Mouse (Mus musculus) heart, postnatal 4 days (tissue): ENCODE measurements around the gene Samd8. TPM values are rescaled to one million over a fixed set of nuclear protein-coding genes. Genes with fewer than 3 reads are reported as not detected.

ENCODE experiments used
- DNase-seq: peaks from one replicate; pipeline ENCODE4 v3.0.0; 2021
- total RNA-seq, 2 experiments: library from RNA; stranded (reverse); gene quantifications; 2 replicates each; pipeline ENCODE4 v1.2.3; 2021

The Samd8 gene
- total RNA-seq, result 10 to 100 TPM; 26.1 to 27.4 TPM

GRCm38 (mm10) chr14:21750008-21750880, at the start of gene Samd8:
TSS of gene Samd8 (plus strand) at chr14:21750531.
- peak; percentile 88 for DNase-seq

DNA sequence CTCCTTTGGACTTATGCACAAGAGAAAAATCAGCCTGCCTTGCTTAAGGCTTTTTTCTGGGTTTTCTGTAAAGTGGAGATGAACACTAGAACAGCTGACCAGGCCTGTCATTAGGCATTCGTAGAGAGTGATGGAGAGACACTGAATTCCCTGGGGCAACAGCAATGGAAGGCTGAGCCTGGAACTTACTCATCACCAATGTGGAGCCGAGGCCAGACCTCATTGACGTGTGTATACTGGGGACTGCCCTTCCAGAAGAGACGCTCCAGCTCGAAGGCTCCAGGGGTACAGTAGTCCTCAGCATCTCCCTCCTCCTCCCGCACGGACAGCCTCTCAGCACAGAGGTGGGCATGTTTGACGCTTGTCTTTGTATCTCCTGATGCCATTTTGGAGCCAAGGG, 47.6 kb upstream of the Samd8 start:
- no peak for DNase-seq

DNA sequence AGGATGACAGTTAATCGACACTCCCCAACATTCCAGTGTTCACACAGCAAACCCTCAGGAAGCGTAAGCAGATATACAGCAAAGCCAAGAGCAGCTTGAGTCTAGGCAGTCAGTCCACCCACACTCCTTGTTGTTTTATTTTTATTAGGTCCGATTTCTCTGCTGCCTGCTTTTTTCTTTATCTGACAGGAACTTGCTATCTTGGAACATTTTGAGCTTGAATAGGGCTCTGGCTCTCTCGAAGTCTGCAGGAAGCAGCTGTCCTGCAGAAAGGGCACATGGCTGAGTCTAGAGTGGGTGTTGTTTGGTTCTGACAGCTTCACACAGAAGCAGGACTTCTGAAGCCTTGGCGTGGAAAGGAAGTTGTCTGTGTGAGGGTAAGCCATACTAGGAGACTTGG, 47.1 kb upstream of the Samd8 start:
- DNase-seq, result no peak

DNA sequence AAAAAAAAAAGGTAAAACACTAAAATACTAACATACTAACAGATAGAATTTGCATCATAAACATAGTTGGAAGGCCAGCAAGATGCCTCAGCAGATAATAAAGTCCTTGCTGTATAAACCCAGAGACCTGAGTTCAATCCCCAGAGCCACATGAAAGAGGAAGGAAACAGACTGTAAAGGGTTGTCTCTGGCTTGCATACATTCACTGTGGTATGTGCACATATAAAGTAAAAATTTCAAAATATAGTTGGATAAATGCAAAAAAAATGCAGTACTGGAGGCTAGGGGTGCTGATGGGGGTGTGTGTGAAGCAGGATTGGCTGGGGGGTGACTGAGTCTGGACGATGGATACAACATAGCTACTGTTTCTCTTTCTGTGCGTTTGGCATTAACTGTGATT, 44.9 kb upstream of the Samd8 start:
- DNase-seq, result no peak

GRCm38 (mm10) chr14:21706759-21707571, 43.4 kb upstream of the Samd8 start:
- peak; percentile 59 for DNase-seq

GRCm38 (mm10) chr14:21709545-21709944, 40.8 kb upstream of the Samd8 start:
- DNase-seq, result no peak

DNA sequence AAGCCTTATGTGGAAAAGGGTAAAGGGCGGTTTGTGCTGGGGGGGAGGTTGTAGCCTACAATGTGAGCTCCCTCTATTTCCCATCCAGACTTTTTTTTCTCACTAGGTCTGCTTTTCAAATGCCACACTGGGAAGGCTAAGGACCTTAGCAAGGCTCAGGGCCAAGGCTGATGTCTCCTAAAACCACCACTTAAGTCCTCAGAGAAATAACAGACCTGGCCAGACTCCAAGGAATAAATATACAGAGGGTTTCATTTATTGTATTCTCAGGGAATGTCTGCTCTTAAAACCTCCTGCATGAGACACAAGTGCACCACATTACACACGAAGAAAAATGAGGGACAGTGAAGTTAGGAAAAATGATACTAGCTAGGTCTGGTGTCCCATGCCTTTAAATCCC, 39.1 kb upstream of the Samd8 start:
- no peak for DNase-seq

DNA sequence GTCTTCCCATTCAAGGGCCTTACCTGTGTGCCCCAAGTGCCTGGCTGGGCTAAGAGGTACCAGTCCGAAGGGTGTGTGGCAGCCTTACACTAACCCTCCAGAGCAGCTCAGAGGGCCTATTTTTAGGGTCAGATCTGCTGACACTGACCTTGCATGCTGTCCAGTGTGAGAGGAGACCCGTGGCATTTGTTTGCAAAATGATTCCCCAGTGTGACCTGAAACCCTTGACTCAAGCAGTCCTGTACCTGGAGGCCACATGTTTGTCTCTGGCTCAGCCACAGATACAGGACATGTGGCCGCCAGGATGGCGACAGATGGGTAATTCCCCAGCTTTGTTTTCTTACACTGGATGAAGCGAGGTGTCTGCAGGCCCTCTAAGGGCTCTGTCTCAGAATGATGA, 35.8 kb upstream of the Samd8 start, which contains the start of gene Dupd1:
Gene Dupd1, minus strand, starts transcription at position 91 of the 400 bp plus-strand sequence.
- DNase-seq, result no peak

DNA sequence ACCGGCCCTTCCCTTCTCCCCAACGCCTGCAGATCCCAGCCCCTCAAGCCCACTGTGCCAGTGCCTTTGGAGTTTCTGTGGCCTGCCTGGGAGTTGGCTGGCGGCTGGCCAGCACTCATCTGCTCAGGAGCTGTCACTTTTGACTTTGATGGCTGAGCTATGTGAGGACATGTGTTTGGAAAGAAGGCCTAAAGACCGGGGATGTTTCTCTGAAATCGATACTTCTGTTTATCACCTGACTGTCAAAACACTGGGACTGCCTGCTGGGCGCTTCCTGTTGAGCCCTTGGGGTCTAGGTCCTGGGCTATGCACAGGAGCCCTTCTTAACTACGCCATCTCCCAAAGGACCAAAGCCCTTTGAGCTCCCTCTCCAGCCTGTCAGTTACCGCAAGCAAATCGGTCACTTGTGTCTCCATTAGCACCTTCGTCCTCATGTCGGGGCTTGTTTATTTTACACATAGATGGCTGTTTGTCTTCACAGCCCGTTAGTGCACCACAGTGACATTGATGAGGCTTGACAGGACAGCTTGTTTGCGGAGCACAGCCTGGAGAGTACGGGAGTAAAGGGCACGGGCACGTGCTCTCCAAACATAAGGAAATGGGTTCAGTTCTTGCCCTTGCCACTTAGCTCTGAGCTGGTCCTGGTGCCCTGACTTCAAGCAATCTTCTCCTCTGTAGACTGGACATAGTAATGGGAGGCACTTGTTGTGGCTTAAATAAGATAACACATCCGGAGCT, 30.5 kb upstream of the Samd8 start:
- no peak for DNase-seq

DNA sequence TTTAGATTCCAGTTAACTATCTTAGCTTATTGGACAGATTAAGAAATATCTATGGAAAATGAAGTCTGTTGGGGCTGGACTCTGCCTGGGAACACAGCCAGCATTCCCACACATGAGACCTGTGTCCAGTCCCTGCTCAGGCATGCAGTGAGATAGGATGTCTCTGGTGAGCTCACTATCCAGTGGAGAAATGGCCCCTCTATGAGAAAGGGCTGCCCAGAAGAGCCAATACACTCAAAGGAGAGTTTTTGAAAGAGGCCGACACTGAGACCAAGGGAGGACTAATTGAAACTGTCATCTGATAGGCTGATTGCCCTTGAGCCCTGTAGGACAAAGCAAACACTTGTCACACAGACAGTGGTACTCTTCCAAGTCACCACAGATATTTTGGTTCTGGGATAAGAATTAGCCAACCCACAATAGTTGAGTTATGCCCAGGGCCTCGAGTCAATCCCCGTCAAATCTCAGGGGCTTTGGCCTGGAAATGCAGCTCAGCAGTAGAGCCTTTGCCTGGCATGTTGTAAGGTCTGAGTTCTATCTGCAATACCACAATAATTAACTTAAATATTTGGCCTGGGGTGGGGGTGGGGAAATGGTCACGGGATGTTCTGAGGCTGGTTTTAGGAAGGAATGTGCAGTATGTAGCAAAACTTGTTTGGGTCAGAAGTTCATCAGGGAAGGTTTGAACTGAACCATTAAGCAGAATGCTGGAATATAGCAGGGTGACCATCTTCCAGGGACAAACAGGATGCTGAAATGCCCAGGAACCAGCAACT, 29.7 kb upstream of the Samd8 start:
- no peak for DNase-seq

DNA sequence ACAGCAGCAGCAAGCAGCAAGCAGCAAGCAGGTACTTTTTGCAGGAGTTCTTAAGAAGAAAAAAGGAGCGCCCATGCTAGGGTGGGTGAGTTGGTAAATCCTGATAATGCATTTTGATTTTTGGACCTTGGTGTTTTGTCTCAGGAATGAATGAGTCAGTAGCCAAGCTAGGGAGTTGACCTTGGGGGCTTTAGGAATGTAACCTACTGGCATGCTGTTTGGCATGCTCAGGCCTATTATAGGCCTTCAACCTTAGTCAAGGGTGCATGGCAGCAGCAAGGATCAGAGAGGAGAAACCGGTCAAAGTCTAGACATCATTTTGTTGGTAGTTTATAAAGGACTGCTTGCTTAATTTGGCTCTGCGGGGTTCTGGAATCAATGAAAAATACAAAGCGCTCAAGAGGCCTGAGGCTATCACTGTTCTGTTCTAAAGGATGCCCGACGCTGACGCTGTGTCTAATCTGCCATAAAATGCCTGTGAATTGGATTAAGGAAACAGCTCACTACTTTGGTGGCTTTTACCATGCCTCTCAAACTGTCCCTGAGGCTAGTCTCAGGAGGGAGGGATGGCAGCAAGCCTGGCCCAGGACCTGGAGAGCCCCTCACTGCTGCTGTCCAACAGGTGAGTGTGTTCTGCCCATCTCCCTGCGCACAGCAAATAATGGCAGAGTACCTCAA, 28.2 kb upstream of the Samd8 start:
- DNase-seq, result no peak

GRCm38 (mm10) chr14:21729031-21729732, 21.1 kb upstream of the Samd8 start:
- no peak for DNase-seq

GRCm38 (mm10) chr14:21729936-21730335, 20.4 kb upstream of the Samd8 start:
- no peak for DNase-seq

GRCm38 (mm10) chr14:21733131-21733905, 17.0 kb upstream of the Samd8 start:
- DNase-seq, result no peak

GRCm38 (mm10) chr14:21740345-21740744, 10.0 kb upstream of the Samd8 start:
- no peak for DNase-seq

DNA sequence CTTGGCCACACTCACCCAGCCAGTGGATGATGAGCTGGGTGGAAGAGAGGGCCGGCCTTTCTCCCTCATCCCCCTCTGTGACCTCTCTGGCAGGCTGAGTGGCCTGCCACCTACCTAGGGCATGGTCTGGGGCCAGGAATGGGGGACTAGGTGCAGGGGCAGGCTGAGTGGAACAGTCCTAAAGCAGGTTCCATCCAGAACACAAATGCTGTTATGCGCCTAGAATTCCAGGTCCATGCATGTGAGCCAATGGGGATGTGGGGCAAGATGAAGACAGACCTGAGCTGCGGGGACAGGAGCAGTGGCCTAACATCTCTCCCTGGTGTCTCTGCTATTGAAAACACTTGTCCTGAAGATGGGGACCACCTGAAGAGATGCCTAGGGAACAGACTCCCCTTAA, 9.0 kb upstream of the Samd8 start:
- no peak for DNase-seq

DNA sequence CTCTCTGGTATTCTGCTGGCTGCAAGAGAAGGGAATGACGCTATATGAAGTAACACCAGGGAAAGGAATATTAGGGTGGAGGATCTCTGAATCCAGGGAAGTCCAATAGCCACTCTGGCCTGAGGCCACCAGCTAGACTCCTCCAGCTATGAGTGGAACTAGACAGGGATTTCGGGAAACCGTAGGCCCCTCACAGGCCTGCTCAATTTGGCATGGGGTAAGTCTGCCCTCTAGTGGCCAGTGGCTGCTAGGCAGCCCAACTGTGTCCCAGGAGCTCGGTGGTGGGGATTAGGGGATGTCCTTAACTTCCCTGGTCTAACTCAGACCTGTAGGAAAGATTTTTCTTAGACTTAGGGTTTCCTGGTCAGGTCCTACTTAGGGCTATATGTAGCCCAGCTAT, 8.5 kb upstream of the Samd8 start:
- DNase-seq, result peak; percentile 92

DNA sequence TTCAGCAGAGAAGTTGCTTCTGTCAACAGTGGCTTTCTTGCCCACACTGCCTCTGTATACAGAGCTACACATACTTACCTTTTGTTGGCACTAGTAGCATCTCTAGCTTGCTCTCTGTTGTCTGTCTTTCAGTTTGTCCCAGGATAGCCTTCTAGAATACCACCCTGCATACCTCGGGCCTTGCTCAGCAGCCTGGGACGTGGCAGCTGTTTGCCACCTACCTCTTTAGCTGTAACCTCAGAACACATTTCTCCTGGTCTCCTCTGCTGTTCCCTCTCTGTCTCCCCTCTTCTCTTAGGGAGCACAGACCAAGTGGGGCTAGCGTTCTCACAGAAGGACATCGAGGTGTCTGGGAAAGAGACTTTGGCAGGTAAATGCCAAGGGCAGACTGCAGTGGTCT, 7.9 kb upstream of the Samd8 start:
- DNase-seq, result no peak

DNA sequence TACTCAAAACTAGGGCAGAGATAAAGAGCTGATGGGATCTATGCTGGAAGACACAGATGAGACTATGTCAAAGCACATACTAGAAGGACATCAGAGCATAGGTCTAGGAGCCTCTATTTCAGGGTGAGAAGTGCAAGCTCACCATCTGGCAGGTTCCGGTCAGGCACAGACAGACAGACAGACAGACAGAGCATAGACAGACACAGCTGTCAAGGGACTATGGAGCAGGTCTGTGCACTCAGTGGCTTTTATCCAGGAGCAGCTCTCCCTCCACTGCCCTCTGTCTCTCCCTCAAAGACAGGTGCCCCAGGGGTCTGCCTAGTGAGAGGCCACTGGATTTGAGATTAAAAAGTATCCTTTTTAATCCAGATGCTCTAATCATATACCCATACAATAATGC, 6.2 kb upstream of the Samd8 start:
- no peak for DNase-seq

- DNase-seq, result no peak
Observed at GRCm38 (mm10) chr14:21745149-21745548, 5.2 kb upstream of the Samd8 start.
